Mouse (Mus musculus) midbrain, embryonic 16.5 days (tissue): ENCODE results near the gene Shisal2a. TPM values are rescaled to one million over a fixed set of nuclear protein-coding genes. Genes with fewer than 3 reads are reported as not detected.
A peak's percentile ranks its signal among the peaks of the same experiment; 100 is the strongest.
"Not testable (repeated sequence)": the region's sequence is repeated elsewhere in the genome, so short reads cannot be mapped to it uniquely, and the experiment has no call there.

Experiments
- ATAC-seq: fragments of 200-750 bp; cut with Nextera tagmentation; 2 replicates; pipeline ENCODE4 v1.8.0; 2017; ENCODE audit warnings: moderate TSS enrichment
- H3K27ac ChIP-seq: fragments of 300-500 bp; sonication (generic); 2 replicates; pipeline ENCODE4 v1.5.1; 2014; ENCODE audit warnings: mild to moderate bottlenecking, low read length, mixed read lengths
- H3K27me3 ChIP-seq: fragments of 300-500 bp; sonication (generic); 2 replicates; pipeline ENCODE4 v1.6.1; 2014; ENCODE audit warnings: low read depth, low read length, mixed read lengths; ENCODE audit not compliant: control insufficient read depth, insufficient read depth
- H3K36me3 ChIP-seq: fragments of 300-500 bp; sonication (generic); 2 replicates; pipeline ENCODE4 v1.6.1; 2014; ENCODE audit warnings: mild to moderate bottlenecking, low read length, moderate library complexity, mixed read lengths; ENCODE audit not compliant: control insufficient read depth, insufficient read depth
- H3K4me1 ChIP-seq: fragments of 300-500 bp; sonication (generic); 2 replicates; pipeline ENCODE4 v1.6.1; 2014; ENCODE audit warnings: mild to moderate bottlenecking, low read length, mixed read lengths; ENCODE audit not compliant: control insufficient read depth, insufficient read depth
- H3K4me2 ChIP-seq: fragments of 300-500 bp; sonication (generic); 2 replicates; pipeline ENCODE4 v1.6.1; 2014; ENCODE audit warnings: mild to moderate bottlenecking, low read length, mixed read lengths
- H3K4me3 ChIP-seq: fragments of 300-500 bp; sonication (generic); 2 replicates; pipeline ENCODE4 v1.5.1; 2014; ENCODE audit warnings: low read depth, mild to moderate bottlenecking, low read length, moderate library complexity, mixed read lengths
- H3K9ac ChIP-seq: fragments of 300-500 bp; sonication (generic); 2 replicates; pipeline ENCODE4 v1.6.1; 2014; ENCODE audit warnings: low read depth, low read length, mixed read lengths
- H3K9me3 ChIP-seq: fragments of 300-500 bp; sonication (generic); replicated peaks from 2 replicates; pipeline ENCODE4 v1.6.1; 2014; ENCODE audit warnings: mild to moderate bottlenecking, low read length, mixed read lengths; ENCODE audit not compliant: control insufficient read depth, poor library complexity, severe bottlenecking
- WGBS: fragments of 180-500 bp; shearing (Covaris S2); extraction: QIAGEN DNeasy Blood & Tissue Kit; methylation state at CpG from one replicate; pipeline ENCODE4 v1.1.7; 2014; 5-methylcytosine and 5-hydroxymethylcytosine counted together
- polyA plus RNA-seq: library from polyadenylated mRNA; unstranded; fragments of >200 nt; fragmentation: Nextera tagmentation; extraction: Ambion mirVana; gene quantifications from 2 replicates; pipeline ENCODE4 v1.2.1, GENCODE M21; 2015

Shisal2a gene
- polyA plus RNA-seq, 1 experiment from 2014 or later = 6.8 TPM

DNA sequence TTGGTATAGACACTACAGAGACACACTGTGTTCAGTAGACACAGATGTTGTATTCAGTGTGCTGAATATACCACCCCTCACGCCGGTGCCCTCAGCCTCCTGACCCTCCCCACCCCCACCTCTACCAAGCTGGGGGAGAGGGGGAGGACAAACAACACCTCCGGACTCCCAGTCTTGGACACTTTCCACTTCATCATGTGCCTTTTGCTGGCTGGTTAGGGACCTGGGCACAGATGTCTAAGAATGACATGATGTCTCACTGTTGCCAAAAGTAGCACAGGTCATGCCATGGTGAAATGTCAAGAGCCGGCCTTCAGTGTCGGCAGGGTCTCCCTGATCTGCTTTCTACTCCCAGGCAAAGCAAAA is 19.1 kb downstream of the Shisal2a start:
- no peak for ATAC-seq
- H3K4me1 ChIP-seq = peaks cover 34% of the 10 kb centered on the region

DNA sequence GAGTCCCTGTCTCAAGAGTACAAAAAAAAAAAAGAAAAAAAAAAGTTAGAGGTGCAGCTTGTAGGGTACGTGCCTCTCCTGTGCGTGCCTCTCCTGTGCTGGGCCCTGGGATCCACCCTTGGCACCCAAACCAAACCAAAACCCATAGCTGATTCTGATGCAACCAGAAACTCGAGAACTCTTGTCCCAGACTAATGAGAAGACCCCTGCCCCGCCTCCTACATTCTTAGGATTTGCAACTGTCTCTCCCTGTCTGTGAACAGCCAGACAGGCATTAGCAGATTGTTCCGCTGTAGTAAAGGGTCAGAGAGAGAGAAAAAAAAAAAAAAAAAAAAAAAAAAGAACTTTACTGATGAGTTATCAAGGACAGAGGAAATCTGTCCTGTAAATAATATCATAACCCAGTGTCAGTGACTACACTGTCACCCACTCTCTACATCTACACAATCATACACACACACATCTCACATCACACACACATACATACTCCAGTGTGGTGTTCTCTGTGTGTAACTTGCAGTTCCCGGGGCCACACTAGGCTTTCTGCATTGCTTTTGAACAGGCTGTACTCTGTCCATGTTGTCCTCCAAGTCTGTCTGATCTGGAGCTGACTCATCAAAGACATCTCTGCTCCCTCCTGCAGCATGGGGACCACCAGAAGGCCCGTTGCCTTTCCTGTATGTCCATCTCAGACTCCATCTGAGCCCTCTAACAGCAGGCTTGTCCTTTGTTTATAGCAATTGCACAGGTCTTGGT is 19.6 kb downstream of the Shisal2a start:
- peak overlapping the region; percentile 51; the same call in 1 of the 2 replicates for H3K27ac ChIP-seq
- no peak for ATAC-seq
- no peaks in the 10 kb centered on the region for H3K27me3 ChIP-seq
- H3K36me3 ChIP-seq = no peaks in the 10 kb centered on the region
- no peaks in the 10 kb centered on the region for H3K9me3 ChIP-seq
- H3K4me1 ChIP-seq = peaks cover 39% of the 10 kb centered on the region
- H3K4me3 ChIP-seq = no peak overlapping the region
- no peak overlapping the region for H3K9ac ChIP-seq
- H3K4me2 ChIP-seq = no peak overlapping the region
- 9% methylated on average over 7 of the region's 7 CpGs for WGBS

More for the DNA sequence above, 19.1 kb downstream of the Shisal2a start:
- H3K4me3 ChIP-seq = no peak overlapping the region
- no peaks in the 10 kb centered on the region for H3K36me3 ChIP-seq
- H3K27me3 ChIP-seq = no peaks in the 10 kb centered on the region
- WGBS = 17% methylated on average over 5 of the region's 5 CpGs
- H3K9ac ChIP-seq = no peak overlapping the region
- no peak overlapping the region for H3K27ac ChIP-seq
- no peak overlapping the region for H3K4me2 ChIP-seq
- no peaks in the 10 kb centered on the region for H3K9me3 ChIP-seq

DNA sequence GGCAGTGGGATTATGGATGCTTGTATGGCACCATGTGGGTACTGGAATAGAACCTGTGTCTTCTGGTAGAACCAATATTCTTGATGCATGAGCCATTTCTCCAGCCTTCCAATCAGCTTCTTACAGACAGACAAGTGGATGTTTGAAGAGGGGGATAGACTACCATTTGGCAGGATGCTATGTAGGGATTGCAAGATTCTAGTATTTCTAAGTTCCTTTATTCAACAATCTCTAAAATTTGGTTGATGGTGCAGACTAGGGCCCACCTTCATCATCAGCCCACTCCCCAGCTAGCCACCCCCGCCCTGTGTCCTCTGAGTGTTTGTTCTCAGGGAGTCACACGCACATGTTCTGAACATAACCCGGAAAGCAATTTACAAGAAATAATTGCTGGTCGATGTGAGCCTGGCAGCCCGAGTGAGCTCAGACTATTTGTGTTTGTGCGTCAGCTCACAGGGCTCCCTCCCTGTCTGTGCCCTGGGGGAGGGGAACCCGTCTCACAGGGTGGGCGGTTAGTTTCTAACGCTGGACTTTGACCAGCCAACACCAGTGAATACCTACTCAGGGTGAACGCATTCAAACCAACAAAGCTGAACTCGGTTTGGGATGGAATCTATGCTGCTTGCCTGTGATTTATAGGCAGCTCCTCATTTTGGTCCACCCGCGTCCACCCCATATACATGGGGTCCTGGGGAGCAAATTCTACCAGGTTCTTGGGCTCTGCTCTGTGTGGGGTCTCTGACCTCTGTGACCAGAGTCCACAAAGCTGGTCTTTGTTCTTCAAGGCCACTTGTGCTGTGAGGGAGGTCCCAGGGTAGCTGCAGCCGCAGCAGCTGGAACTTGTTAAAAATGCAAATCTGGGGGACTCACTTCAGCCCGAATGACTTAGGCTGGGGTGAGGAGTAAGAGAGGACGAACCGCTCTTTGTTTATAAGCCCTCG is 20.6 kb downstream of the Shisal2a start:
- Histone ChIP-seq H3K27ac (peak overlapping the region; percentile 51; the same call in 1 of the 2 replicates), H3K9me3 (no peaks in the 10 kb centered on the region), H3K36me3 (no peaks in the 10 kb centered on the region), H3K9ac (no peak overlapping the region), H3K4me1 (peaks cover 41% of the 10 kb centered on the region), H3K4me2 (no peak overlapping the region; the same call in 1 of the 2 replicates), H3K27me3 (no peaks in the 10 kb centered on the region), H3K4me3 (no peak overlapping the region)
- no peak for ATAC-seq
- 4% methylated on average over 18 of the region's 18 CpGs for WGBS

DNA sequence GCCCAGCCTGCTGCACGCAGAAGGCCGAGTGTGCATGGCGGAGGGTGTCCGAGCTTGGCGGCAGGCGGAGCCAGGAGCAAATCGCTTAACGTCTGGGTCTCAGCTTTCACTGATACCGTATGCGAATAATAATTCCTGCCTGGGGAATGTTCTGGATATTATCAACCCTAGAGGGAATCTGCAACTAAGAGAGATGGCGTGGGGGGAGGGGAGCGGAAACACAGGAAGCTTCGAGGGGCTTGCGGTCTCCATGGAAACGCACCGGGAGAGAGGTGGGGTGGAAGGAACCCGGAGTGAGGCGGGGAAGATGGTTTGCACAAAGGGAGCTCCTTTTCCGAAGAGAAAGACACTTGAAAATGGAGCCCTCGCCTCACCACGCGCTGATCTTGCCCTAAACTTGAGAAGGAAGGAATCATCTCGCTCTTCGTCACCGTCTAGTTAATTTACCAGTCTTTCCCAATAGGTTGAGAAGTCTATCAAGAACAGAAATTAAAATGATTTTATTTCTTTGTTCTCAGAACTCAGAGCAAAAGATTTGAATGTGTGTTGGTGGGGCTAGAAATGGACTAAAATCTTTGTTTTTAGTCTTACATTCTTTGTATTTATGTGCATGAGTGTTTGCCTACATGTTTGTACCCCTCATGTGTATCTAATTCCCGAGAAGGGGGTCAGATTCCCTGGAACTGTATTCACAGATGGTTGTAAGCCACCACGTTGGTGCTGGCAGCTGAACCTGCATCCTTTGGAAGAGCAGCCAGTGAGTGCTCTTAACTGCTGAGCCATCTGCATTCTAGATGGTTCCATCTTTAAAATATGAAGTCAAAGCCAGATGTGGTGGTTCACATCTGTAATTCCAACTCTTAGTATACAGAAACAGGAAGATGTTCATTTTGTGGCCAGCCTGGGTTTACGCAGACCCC is 22.8 kb downstream of the Shisal2a start:
- Histone ChIP-seq H3K9ac (peak overlapping the region; percentile 54; the same call in 1 of the 2 replicates), H3K9me3 (no peaks in the 10 kb centered on the region), H3K4me3 (no peak overlapping the region), H3K4me1 (peaks cover 41% of the 10 kb centered on the region), H3K36me3 (no peaks in the 10 kb centered on the region), H3K27me3 (no peaks in the 10 kb centered on the region), H3K4me2 (peak overlapping the region; percentile 47), H3K27ac (peak overlapping the region; percentile 97)
- peak; percentile 92 for ATAC-seq
- 4% methylated on average over 28 of the region's 28 CpGs for WGBS

DNA sequence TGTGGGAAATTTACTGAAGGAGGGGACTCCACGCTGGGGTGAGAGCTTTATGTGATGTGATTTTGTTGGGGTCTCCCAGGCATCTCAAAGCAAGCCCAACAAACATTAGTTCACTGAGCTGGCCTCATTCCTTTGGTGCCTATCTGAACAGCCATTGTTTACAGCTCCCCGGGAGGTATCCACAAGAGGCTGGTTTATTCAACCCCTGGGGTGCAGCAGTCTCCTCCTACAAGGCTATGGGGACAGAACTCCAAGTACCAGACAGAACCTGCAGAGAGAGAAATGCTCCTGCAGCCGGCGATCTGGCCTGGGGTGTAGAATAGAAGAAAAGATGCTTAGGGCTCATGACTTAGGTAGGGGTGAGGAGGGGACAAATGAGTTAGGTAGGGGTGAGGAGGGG is 24.7 kb downstream of the Shisal2a start:
- no peak for ATAC-seq
- peaks cover 39% of the 10 kb centered on the region for H3K4me1 ChIP-seq

DNA sequence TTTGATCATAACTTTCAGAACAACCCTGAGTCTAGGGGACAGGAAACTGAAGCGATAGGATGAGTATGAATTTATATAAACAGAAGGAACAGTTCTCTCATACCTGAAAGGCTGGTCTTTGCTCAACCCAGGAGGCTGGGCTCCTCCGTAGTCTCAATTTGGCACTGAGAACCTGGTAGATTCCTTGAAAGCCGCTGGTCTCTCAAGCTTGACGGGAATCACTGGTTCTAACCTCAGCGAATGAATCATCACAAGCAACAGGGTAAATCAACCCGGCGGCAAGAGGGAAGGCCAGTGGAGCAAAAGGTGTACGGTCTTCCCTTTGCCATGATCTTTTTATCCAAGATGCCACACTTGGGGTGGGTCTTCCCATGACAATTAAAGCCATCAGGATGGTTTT is 25.7 kb downstream of the Shisal2a start:
- Histone ChIP-seq H3K36me3 (no peaks in the 10 kb centered on the region), H3K9me3 (no peaks in the 10 kb centered on the region), H3K4me2 (no peak overlapping the region), H3K4me3 (no peak overlapping the region), H3K27me3 (no peaks in the 10 kb centered on the region), H3K27ac (no peak overlapping the region), H3K4me1 (peaks cover 29% of the 10 kb centered on the region), H3K9ac (no peak overlapping the region)
- WGBS = 96% methylated on average over 8 of the region's 8 CpGs
- no peak for ATAC-seq

More for the DNA sequence above, 24.7 kb downstream of the Shisal2a start:
- Histone ChIP-seq H3K9ac (no peak overlapping the region), H3K27ac (peak overlapping the region; percentile 97), H3K4me3 (no peak overlapping the region), H3K9me3 (no peaks in the 10 kb centered on the region), H3K27me3 (no peaks in the 10 kb centered on the region), H3K4me2 (no peak overlapping the region), H3K36me3 (no peaks in the 10 kb centered on the region)
- 9% methylated on average over 4 of the region's 4 CpGs for WGBS

DNA sequence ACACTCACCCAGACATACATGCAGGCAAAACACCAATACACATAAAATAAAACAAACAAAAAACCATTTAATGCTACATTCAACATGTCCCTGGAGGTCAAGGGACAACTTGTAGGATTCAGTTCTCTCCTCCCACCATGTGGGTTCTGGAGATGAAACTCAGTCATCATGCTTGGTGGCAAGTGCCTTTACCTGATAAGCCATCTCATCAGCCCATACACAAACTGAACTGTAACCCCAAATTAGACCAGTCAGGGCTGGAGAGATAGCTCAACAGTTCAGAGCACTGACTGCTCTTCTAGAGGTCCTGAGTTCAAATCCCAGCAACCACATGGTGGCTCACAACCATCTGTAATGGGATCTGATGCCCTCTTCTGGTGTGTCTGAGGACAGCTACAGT is 29.6 kb downstream of the Shisal2a start:
- H3K9ac ChIP-seq, H3K4me1 ChIP-seq, H3K4me3 ChIP-seq, H3K27ac ChIP-seq, H3K4me2 ChIP-seq, H3K9me3 ChIP-seq, ATAC-seq, H3K36me3 ChIP-seq, H3K27me3 ChIP-seq: not testable (repeated sequence)

DNA sequence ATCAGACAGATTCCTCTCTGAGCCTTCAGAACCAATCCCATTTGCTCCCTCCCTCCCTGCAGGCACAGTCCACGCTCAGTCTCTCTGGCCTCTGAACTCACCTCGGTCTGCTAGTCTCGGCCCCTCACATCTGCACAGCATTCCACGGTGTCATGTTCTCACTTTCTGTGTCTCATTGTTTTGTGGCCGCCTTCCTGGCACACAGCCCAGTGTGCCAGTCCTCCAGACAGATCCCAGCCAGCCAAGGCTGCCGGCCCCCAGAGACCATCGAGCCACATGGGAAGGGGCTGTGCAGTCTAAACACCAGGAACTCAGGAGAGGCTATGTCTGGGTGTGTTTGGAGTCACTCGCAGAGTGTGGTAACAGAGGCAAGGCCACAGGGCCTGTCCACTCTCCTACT is 32.3 kb downstream of the Shisal2a start:
- 14% methylated on average over 8 of the region's 8 CpGs for WGBS
- peak; percentile 26; the same call in 1 of the 2 replicates for ATAC-seq
- Histone ChIP-seq H3K9me3 (no peaks in the 10 kb centered on the region), H3K36me3 (no peaks in the 10 kb centered on the region), H3K4me3 (no peak overlapping the region), H3K4me2 (no peak overlapping the region), H3K27me3 (no peaks in the 10 kb centered on the region), H3K27ac (peak overlapping the region; percentile 17; the same call in 1 of the 2 replicates), H3K9ac (no peak overlapping the region), H3K4me1 (peaks cover 3% of the 10 kb centered on the region; the same call in 1 of the 2 replicates)
